Mouse (Mus musculus): Measurements from ENCODE around the gene Kirrel2. TPM values are rescaled to one million over a fixed set of nuclear protein-coding genes. Genes with fewer than 3 reads are reported as not detected.

Gene Kirrel2
- polyA plus RNA-seq, 1 experiment: 0.05 TPM

DNA sequence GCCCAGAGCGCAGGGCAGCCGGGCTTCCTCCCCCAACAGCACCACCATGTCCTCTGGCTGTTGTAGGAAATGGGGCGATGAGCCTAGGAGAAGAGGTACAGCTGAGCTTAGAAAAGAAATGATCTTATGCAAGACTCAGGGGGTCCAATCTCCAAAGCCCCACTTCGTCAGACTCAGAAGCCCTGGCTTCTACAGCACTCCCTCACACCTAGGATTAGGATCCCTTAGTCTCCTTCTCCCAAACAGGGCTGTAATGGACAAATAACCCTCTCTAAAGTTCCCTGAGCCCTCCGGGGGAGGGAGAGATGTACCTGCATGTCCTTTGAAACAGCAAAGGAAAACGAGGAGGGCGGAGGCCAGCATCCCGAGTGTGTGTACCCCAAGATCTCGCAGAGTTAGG is 1.0 kb downstream of the Kirrel2 start:
- H3K4me3 ChIP-seq (replicated peaks): no peak overlapping the region
- no peaks in the 10 kb centered on the region for H3K36me3 ChIP-seq (ENCODE audit: control insufficient read depth)
- no peaks in the 10 kb centered on the region for H3K9me3 ChIP-seq (ENCODE audit: control insufficient read depth, low read length)
- H3K27me3 ChIP-seq (ENCODE audit: control insufficient read depth): peaks cover 86% of the 10 kb centered on the region
- H3K4me1 ChIP-seq (ENCODE audit: control insufficient read depth): peaks cover 10% of the 10 kb centered on the region
- TF ChIP-seq TAL1 (IDR thresholded peaks at IDR 0.05; ENCODE audit: low read length) (no peak), GATA1 (IDR thresholded peaks at IDR 0.05; ENCODE audit: low read length) (no peak)

- Histone ChIP-seq H3K27me3 (ENCODE audit: control insufficient read depth) (peaks cover 72% of the 10 kb centered on the region), H3K9me3 (ENCODE audit: control insufficient read depth, low read length) (no peaks in the 10 kb centered on the region), H3K4me1 (ENCODE audit: control insufficient read depth) (peaks cover 12% of the 10 kb centered on the region), H3K36me3 (ENCODE audit: control insufficient read depth) (no peaks in the 10 kb centered on the region), H3K4me3 (replicated peaks) (no peak overlapping the region)
- no peak for TF ChIP-seq TAL1 (IDR thresholded peaks at IDR 0.05; ENCODE audit: low read length)
- no peak for TF ChIP-seq GATA1 (IDR thresholded peaks at IDR 0.05; ENCODE audit: low read length)
Measured at GRCm38 (mm10) chr7:30454259-30454658, 3.2 kb downstream of the Kirrel2 start.

GRCm38 (mm10) chr7:30453766-30454165 is 3.7 kb downstream of the Kirrel2 start:
- H3K9me3 ChIP-seq (ENCODE audit: control insufficient read depth, low read length): no peaks in the 10 kb centered on the region
- H3K4me1 ChIP-seq (ENCODE audit: control insufficient read depth): peaks cover 12% of the 10 kb centered on the region
- H3K4me3 ChIP-seq (replicated peaks): no peak overlapping the region
- TF ChIP-seq GATA1 (IDR thresholded peaks at IDR 0.05; ENCODE audit: low read length) (no peak), TAL1 (IDR thresholded peaks at IDR 0.05; ENCODE audit: low read length) (no peak)
- H3K27me3 ChIP-seq (ENCODE audit: control insufficient read depth): peaks cover 67% of the 10 kb centered on the region
- H3K36me3 ChIP-seq (ENCODE audit: control insufficient read depth): no peaks in the 10 kb centered on the region

- H3K27me3 ChIP-seq (ENCODE audit: control insufficient read depth): peaks cover 63% of the 10 kb centered on the region
- H3K36me3 ChIP-seq (ENCODE audit: control insufficient read depth): no peaks in the 10 kb centered on the region
- TF ChIP-seq TAL1 (IDR thresholded peaks at IDR 0.05; ENCODE audit: low read length): no peak
- peaks cover 12% of the 10 kb centered on the region for H3K4me1 ChIP-seq (ENCODE audit: control insufficient read depth)
- no peak overlapping the region for H3K4me3 ChIP-seq (replicated peaks)
- H3K9me3 ChIP-seq (ENCODE audit: control insufficient read depth, low read length): no peaks in the 10 kb centered on the region
Measured at GRCm38 (mm10) chr7:30453327-30453726, 4.2 kb downstream of the Kirrel2 start.

GRCm38 (mm10) chr7:30450241-30450640 is 7.2 kb downstream of the Kirrel2 start:
- no peaks in the 10 kb centered on the region for H3K36me3 ChIP-seq (ENCODE audit: control insufficient read depth)
- TF ChIP-seq GATA1 (IDR thresholded peaks at IDR 0.05; ENCODE audit: low read length): no peak
- TF ChIP-seq TAL1 (IDR thresholded peaks at IDR 0.05; ENCODE audit: low read length): no peak
- H3K4me3 ChIP-seq (replicated peaks): no peak overlapping the region
- peaks cover 11% of the 10 kb centered on the region for H3K9me3 ChIP-seq (ENCODE audit: control insufficient read depth, low read length)
- H3K27me3 ChIP-seq (ENCODE audit: control insufficient read depth): peaks cover 47% of the 10 kb centered on the region
- peaks cover 16% of the 10 kb centered on the region for H3K4me1 ChIP-seq (ENCODE audit: control insufficient read depth)

DNA sequence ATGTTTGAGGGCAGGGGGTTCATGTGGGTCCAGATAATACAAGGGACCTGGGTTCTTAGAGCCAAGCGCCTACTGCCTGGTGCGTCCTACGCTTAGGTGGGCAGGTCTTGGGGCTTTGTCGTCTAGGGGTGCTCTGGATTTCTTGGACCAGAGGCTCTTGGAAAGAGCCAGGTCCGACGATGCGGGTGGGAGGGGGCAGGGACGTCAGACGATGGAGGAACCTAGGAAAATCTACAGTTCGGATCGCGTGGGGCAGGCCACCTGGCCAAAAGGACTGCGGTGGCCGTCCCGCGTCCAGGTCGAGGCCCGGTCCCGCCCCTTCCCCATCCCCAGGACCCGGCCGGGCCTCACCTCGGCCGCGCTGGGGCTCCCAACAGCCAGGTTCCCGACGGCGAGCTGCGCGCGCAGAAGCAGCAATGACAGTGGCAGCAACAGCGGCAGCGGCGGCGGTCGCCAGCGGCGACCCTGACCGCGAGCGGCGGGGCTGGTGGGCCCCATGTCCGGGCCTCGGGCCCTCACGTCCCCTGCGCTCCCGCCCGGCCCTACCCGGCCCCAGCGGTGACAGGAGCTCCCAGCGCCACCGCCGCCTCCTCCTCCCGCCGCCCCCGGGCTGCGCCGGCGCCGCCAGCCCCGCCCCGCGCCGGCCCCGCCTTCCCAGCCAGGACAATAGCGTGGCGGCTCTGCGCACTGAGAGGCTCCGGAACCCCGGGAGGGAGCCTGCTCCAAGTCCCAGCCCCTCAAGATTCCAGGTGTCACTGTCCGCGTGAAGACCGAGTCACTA is 12.3 kb downstream of the Kirrel2 start, which contains the start of gene Aplp1:
Gene Aplp1, minus strand, starts transcription at position 565 of the 781 bp plus-strand sequence.
- H3K4me1 ChIP-seq (ENCODE audit: control insufficient read depth): peaks cover 12% of the 10 kb centered on the region
- H3K36me3 ChIP-seq (ENCODE audit: control insufficient read depth): no peaks in the 10 kb centered on the region
- H3K9me3 ChIP-seq (ENCODE audit: control insufficient read depth, low read length): peaks cover 11% of the 10 kb centered on the region
- TF ChIP-seq GATA1 (IDR thresholded peaks at IDR 0.05; ENCODE audit: low read length) (no peak), TAL1 (IDR thresholded peaks at IDR 0.05; ENCODE audit: low read length) (no peak)
- H3K4me3 ChIP-seq (replicated peaks): peak within 1 kb of the TSS; percentile 52
- H3K27me3 ChIP-seq (ENCODE audit: control insufficient read depth): peaks cover 42% of the 10 kb centered on the region

GRCm38 (mm10) chr7:30444154-30444970 is 13.1 kb downstream of the Kirrel2 start:
- peaks cover 45% of the 10 kb centered on the region for H3K27me3 ChIP-seq (ENCODE audit: control insufficient read depth)
- H3K4me1 ChIP-seq (ENCODE audit: control insufficient read depth): peaks cover 12% of the 10 kb centered on the region
- peaks cover 11% of the 10 kb centered on the region for H3K9me3 ChIP-seq (ENCODE audit: control insufficient read depth, low read length)
- TF ChIP-seq GATA1 (IDR thresholded peaks at IDR 0.05; ENCODE audit: low read length) (no peak), TAL1 (IDR thresholded peaks at IDR 0.05; ENCODE audit: low read length) (no peak)
- H3K4me3 ChIP-seq (replicated peaks): peak overlapping the region; percentile 52
- H3K36me3 ChIP-seq (ENCODE audit: control insufficient read depth): no peaks in the 10 kb centered on the region

DNA sequence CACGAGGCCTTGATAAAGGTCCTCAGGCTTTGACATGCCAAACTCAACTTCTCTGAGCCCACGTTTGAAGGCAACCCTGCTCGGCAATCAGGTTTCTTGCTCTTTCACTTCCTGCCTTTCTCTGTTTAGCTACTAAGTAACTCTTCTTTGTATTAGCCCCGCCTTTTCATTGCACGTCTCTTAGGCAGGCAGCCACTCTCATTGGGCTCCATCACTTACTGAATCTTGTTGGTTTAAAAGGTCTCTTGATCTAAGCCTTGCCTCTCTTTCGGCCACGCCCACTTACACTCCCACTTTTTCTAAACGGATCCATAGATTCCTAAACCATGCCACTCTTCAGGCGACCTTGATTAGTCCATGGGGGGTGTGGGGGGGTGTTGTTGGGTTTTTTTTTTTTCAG is 13.8 kb downstream of the Kirrel2 start:
- H3K9me3 ChIP-seq (ENCODE audit: control insufficient read depth, low read length): peaks cover 11% of the 10 kb centered on the region
- H3K36me3 ChIP-seq (ENCODE audit: control insufficient read depth): no peaks in the 10 kb centered on the region
- H3K4me3 ChIP-seq (replicated peaks): no peak overlapping the region
- no peak for TF ChIP-seq TAL1 (IDR thresholded peaks at IDR 0.05; ENCODE audit: low read length)
- TF ChIP-seq GATA1 (IDR thresholded peaks at IDR 0.05; ENCODE audit: low read length): no peak
- H3K4me1 ChIP-seq (ENCODE audit: control insufficient read depth): peaks cover 12% of the 10 kb centered on the region
- H3K27me3 ChIP-seq (ENCODE audit: control insufficient read depth): peaks cover 47% of the 10 kb centered on the region

DNA sequence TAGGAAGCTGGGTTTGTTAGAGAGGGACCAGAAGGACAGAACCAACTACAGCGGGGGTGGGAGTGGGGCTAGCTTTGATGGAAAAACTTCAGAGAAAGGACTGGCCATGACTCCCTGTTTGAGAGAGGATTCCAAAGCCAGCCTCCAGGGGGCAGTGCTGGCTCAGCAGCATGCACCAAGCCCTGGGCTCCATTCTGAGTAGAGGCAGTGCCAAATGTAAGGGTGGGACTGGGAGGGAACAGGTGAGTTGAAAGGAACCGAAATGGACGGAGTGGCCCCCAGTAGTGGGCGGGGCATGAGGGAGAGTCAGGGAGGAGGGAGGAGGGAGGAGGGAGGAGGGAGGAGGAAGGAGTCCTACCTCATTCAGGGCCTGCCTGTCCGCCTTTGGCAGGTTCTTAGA is 16.8 kb downstream of the Kirrel2 start:
- Histone ChIP-seq H3K27me3 (ENCODE audit: control insufficient read depth) (peaks cover 47% of the 10 kb centered on the region), H3K4me3 (replicated peaks) (no peak overlapping the region), H3K36me3 (ENCODE audit: control insufficient read depth) (no peaks in the 10 kb centered on the region), H3K4me1 (ENCODE audit: control insufficient read depth) (peaks cover 12% of the 10 kb centered on the region), H3K9me3 (ENCODE audit: control insufficient read depth, low read length) (no peaks in the 10 kb centered on the region)
- TF ChIP-seq GATA1 (IDR thresholded peaks at IDR 0.05; ENCODE audit: low read length) (no peak), TAL1 (IDR thresholded peaks at IDR 0.05; ENCODE audit: low read length) (no peak)
